Mouse (Mus musculus) MEL (cell line): Measurements from ENCODE around the gene Rin2.

Source experiments
- CTCF ChIP-seq, 3 experiments: IDR thresholded peaks in 2 of 3; conservative IDR thresholded peaks in 1 of 3; 2 replicates each; pipeline ENCODE4 v1.5.1; 2011 to 2012; ENCODE audit warnings: low read length in 3 of 3, low read depth in 2 of 3, mild to moderate bottlenecking in 2 of 3, improper control_type of control experiment in 1 of 3, inconsistent platforms in 1 of 3, mixed read lengths in 1 of 3, moderate library complexity in 1 of 3; ENCODE audit not compliant: control insufficient read depth in 1 of 3, insufficient read depth in 1 of 3, poor library complexity in 1 of 3, severe bottlenecking in 1 of 3
- ELF1 ChIP-seq: IDR thresholded peaks from 2 replicates; pipeline ENCODE4 v1.6.1; 2014; ENCODE audit warnings: low read depth, mild to moderate bottlenecking, inconsistent platforms, low read length, improper control_type of control experiment, moderate library complexity
- EP300 ChIP-seq, 2 experiments: IDR thresholded peaks; 2 replicates each; pipeline ENCODE4 v1.6.1; 2011; ENCODE audit warnings: improper control_type of control experiment in 2 of 2, low read length in 2 of 2, low read depth in 1 of 2, mild to moderate bottlenecking in 1 of 2
- HCFC1 ChIP-seq: IDR thresholded peaks from 2 replicates; pipeline ENCODE4 v1.6.1; 2012; ENCODE audit warnings: low read depth, mild to moderate bottlenecking, inconsistent platforms, low read length, improper control_type of control experiment, moderate library complexity
- NRF1 ChIP-seq: IDR thresholded peaks from 2 replicates; pipeline ENCODE4 v1.6.1; 2014; ENCODE audit warnings: low read depth, mild to moderate bottlenecking, inconsistent platforms, low read length, improper control_type of control experiment, moderate library complexity; ENCODE audit not compliant: poor library complexity, insufficient read depth, severe bottlenecking
- POLR2A ChIP-seq, 2 experiments: IDR thresholded peaks; 2 replicates each; pipeline ENCODE4 v1.6.1; 2011 to 2012; ENCODE audit warnings: low read length in 2 of 2, mild to moderate bottlenecking in 2 of 2, control low read depth in 1 of 2, improper control_type of control experiment in 1 of 2, low read depth in 1 of 2, moderate library complexity in 1 of 2; ENCODE audit not compliant: control insufficient read depth in 1 of 2, insufficient read depth in 1 of 2, poor library complexity in 1 of 2
- USF2 ChIP-seq, 2 experiments: IDR thresholded peaks; 2 replicates each; pipeline ENCODE4 v1.6.1; 2011 to 2012; ENCODE audit warnings: improper control_type of control experiment in 2 of 2, low read length in 2 of 2, borderline replicate concordance in 1 of 2, inconsistent platforms in 1 of 2, low read depth in 1 of 2, mild to moderate bottlenecking in 1 of 2; ENCODE audit not compliant: insufficient read depth in 1 of 2

- no peak for TF ChIP-seq EP300 (IDR thresholded peaks at IDR 0.05; ENCODE audit: low read depth in 1 of 2, low read length in 2 of 2)
- TF ChIP-seq ELF1 = no peak
- TF ChIP-seq CTCF (IDR thresholded peaks at IDR 0.05 in 2 of 3, conservative IDR thresholded peaks at IDR 0.05 in 1 of 3; ENCODE audit: control insufficient read depth in 1 of 3, insufficient read depth in 1 of 3, low read depth in 2 of 3, low read length in 3 of 3, poor library complexity in 1 of 3, severe bottlenecking in 1 of 3) = no peak
- no peak for TF ChIP-seq USF2 (IDR thresholded peaks at IDR 0.05; ENCODE audit: borderline replicate concordance in 1 of 2, insufficient read depth in 1 of 2, low read depth in 1 of 2, low read length in 2 of 2)
- no peak for TF ChIP-seq POLR2A (IDR thresholded peaks at IDR 0.05; ENCODE audit: control insufficient read depth in 1 of 2, insufficient read depth in 1 of 2, low read depth in 1 of 2, low read length in 2 of 2, poor library complexity in 1 of 2)
- TF ChIP-seq HCFC1 = no peak
- TF ChIP-seq NRF1 = no peak
Observed at GRCm38 (mm10) chr2:145664311-145664710, 10.7 kb upstream of the Rin2 start.
